Mouse (Mus musculus) lung, embryonic 16.5 days (tissue): ENCODE data around the gene Krt6b. TPM values are rescaled to one million over a fixed set of nuclear protein-coding genes. Genes with fewer than 3 reads are reported as not detected.
"Not testable (repeated sequence)": the region's sequence is repeated elsewhere in the genome, so short reads cannot be mapped to it uniquely, and the experiment has no call there.

Source experiments
- ATAC-seq: fragments of 200-750 bp; cut with Nextera tagmentation; 2 replicates; pipeline ENCODE4 v1.8.0; 2017; ENCODE audit warnings: low read depth, mild to moderate bottlenecking, moderate library complexity
- H3K27ac ChIP-seq: fragments of 300-500 bp; sonication (generic); 2 replicates; pipeline ENCODE4 v1.5.1; 2014; ENCODE audit warnings: mild to moderate bottlenecking, control low read depth, low read length
- H3K27me3 ChIP-seq: fragments of 300-500 bp; sonication (generic); 2 replicates; pipeline ENCODE4 v1.6.1; 2014; ENCODE audit warnings: low read depth, low read length, mixed read lengths; ENCODE audit not compliant: control insufficient read depth, insufficient read depth
- H3K36me3 ChIP-seq: fragments of 300-500 bp; sonication (generic); 2 replicates; pipeline ENCODE4 v1.6.1; 2014; ENCODE audit warnings: low read length; ENCODE audit not compliant: control insufficient read depth, insufficient read depth
- H3K4me1 ChIP-seq: fragments of 300-500 bp; sonication (generic); replicated peaks from 2 replicates; pipeline ENCODE4 v1.6.1; 2014; ENCODE audit warnings: low read length, mixed read lengths; ENCODE audit not compliant: control insufficient read depth, insufficient read depth
- H3K4me2 ChIP-seq: fragments of 300-500 bp; sonication (generic); 2 replicates; pipeline ENCODE4 v1.6.1; 2014; ENCODE audit warnings: low read depth, low read length, control low read depth
- H3K4me3 ChIP-seq: fragments of 300-500 bp; sonication (generic); 2 replicates; pipeline ENCODE4 v1.5.1; 2014; ENCODE audit warnings: mild to moderate bottlenecking, low read length, control low read depth
- H3K9ac ChIP-seq: fragments of 300-500 bp; sonication (generic); 2 replicates; pipeline ENCODE4 v1.6.1; 2014; ENCODE audit warnings: low read length, control low read depth
- H3K9me3 ChIP-seq: fragments of 300-500 bp; sonication (generic); 2 replicates; pipeline ENCODE4 v1.6.1; 2016; ENCODE audit warnings: low read length; ENCODE audit not compliant: control insufficient read depth
- WGBS: fragments of 180-500 bp; shearing (Covaris S2); extraction: QIAGEN DNeasy Blood & Tissue Kit; methylation state at CpG from one replicate; pipeline ENCODE4 v1.1.7; 2014; 5-methylcytosine and 5-hydroxymethylcytosine counted together
- polyA plus RNA-seq: library from polyadenylated mRNA; unstranded; fragments of >200 nt; fragmentation: Nextera tagmentation; extraction: Ambion mirVana; gene quantifications from 2 replicates; pipeline ENCODE4 v1.2.1, GENCODE M21; 2015

Krt6b gene
- polyA plus RNA-seq, 1 experiment from 2014 or later: not detected

DNA sequence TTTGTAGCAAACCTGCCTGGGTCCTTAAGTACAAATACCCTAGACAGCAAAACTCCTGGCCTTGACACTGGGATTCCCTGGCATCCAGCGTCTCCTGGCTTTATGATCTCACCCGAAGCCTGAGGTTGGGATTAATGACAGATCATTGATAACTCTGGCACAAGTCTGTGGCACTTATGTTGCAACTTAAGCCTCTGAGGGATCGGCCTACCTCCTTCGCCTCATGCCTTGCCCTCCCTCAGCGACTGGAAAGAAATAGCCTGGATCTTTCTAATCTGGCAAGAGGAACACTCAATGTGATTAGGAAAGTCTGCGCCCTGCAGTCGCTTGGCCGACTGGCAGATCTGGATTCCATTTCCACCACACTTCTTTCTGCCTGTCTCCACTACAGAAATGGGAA, 19.8 kb upstream of the Krt6b start:
- ATAC-seq: no peak
- Histone ChIP-seq H3K4me2 (no peak overlapping the region), H3K27me3 (no peaks in the 10 kb centered on the region), H3K27ac (no peak overlapping the region), H3K4me1 (no peaks in the 10 kb centered on the region), H3K4me3 (no peak overlapping the region), H3K9me3 (no peaks in the 10 kb centered on the region), H3K9ac (no peak overlapping the region), H3K36me3 (no peaks in the 10 kb centered on the region)
- WGBS: 75% methylated on average over 8 of the region's 8 CpGs

DNA sequence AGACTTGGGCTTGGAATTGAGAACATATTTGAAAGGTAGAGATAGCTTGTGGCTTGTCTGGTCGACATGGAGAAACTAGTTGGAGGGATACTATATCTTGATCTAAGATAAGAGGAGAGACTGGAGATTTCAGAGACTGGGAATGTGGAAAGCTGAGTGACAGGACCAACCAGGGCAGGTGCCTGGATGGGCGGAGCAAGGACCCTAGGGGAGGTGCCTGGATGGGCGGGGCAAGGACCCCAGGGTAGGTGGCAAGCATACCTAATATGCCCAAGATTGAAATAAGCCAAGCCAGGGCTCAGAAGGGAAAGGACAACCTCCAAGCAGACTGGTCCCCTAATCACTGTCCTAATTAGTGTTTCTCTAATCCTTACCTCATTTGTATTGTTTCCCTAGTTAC, 19.1 kb upstream of the Krt6b start:
- Histone ChIP-seq H3K36me3 (no peaks in the 10 kb centered on the region), H3K4me1 (no peaks in the 10 kb centered on the region), H3K27ac (no peak overlapping the region), H3K27me3 (no peaks in the 10 kb centered on the region), H3K4me2 (no peak overlapping the region), H3K9me3 (no peaks in the 10 kb centered on the region), H3K9ac (no peak overlapping the region), H3K4me3 (no peak overlapping the region)
- 33% methylated on average over 3 of the region's 3 CpGs for WGBS
- no peak for ATAC-seq

DNA sequence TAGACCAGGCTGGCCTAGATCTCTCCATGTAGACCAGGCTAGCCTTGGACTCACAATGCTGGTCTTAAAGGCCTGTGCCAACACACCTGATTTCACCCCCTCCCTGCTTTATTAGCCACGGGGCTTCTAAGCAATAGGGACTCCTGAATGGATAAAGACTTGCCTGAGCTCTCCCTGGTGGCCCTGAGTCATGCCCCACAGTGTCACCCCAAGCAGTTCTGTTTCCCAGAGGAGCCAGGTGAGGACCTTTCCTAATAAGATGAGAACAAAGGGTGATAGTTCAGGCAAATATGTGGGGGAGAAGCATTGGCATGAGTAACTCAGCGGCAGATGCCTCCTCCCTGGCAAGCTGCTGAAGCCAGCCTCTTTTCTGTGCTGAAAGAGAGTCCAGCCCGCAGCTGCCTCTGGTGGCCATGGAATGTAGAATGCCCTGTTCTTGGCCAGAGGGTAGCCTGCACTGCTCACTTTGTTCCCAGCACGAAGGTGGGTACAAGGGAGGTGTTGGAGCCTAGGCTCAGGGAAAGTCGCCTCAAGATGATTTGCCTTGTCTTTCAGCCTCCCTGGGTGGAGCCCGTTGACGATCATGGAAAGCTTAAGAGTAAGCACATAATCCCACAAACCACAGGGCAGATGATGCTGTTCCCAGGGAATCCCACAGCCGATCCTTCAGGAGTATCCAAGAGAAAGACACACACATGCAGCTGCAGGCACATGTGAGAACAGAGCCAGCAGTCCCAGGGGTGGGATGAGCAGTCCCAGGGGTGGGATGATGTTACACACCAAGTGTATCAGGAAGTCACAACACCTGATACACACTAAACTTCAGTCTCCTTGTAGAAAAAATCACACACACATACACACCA, 17.5 kb upstream of the Krt6b start:
- no peaks in the 10 kb centered on the region for H3K9me3 ChIP-seq
- no peaks in the 10 kb centered on the region for H3K4me1 ChIP-seq
- no peak for ATAC-seq
- H3K27ac ChIP-seq: no peak overlapping the region
- no peaks in the 10 kb centered on the region for H3K36me3 ChIP-seq
- no peak overlapping the region for H3K4me2 ChIP-seq
- no peak overlapping the region for H3K9ac ChIP-seq
- no peak overlapping the region for H3K4me3 ChIP-seq
- 64% methylated on average over 8 of the region's 8 CpGs for WGBS
- H3K27me3 ChIP-seq: no peaks in the 10 kb centered on the region

DNA sequence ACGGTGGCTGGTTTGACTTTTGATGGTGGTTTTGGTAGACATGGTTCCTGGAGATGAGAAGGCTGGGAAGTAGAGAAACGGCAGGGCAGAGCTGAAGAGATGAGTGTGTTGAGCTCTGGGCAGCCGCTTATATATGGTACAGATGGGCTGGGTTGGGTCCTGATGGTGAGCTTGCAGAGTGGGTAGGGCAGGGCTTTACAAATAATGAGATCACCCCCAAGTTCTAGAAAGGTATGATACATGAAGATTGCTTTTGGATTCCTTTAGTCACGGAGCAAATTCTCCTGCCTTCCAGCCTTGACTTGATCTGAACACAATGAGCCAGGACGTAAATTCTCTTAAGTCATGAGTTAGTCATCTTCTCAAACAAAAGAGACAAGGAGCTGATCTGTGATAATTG, 14.1 kb upstream of the Krt6b start, which contains the start of gene Krt6a:
Krt6a (minus strand) TSS at position 101 of the 400 bp plus-strand sequence.
- 71% methylated on average over 5 of the region's 5 CpGs for WGBS
- Histone ChIP-seq H3K4me3 (no peak within 1 kb of the TSS), H3K27ac (no peak within 1 kb of the TSS), H3K4me2 (no peak within 1 kb of the TSS), H3K9me3 (no peaks in the 10 kb centered on the region), H3K4me1 (no peaks in the 10 kb centered on the region), H3K36me3 (no peaks in the 10 kb centered on the region), H3K27me3 (no peaks in the 10 kb centered on the region), H3K9ac (no peak within 1 kb of the TSS)
- no peak for ATAC-seq

DNA sequence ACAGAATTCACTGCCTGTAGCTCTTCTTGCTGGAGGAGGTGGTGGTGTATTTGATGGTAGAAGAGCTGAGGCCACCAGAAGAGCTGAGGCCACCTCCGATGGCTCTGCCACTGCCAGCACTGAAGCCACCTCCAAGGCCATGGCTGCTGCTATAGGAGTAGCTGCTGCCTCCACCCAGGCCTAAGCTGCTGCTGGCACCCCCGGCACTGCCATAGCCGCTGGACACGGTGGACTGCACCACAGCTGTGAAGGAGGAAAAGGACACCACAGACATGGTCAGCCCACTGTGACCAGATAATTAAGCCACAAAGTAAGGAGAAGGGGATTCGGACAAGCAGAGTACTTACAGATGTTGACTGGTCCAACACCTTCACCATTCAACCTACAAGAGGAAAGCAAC, 10.4 kb upstream of the Krt6b start:
- H3K9me3 ChIP-seq, H3K4me1 ChIP-seq, H3K4me2 ChIP-seq, H3K36me3 ChIP-seq, H3K4me3 ChIP-seq, H3K27ac ChIP-seq, ATAC-seq, H3K9ac ChIP-seq, H3K27me3 ChIP-seq: not testable (repeated sequence)
- 85% methylated on average over 5 of the region's 5 CpGs for WGBS

DNA sequence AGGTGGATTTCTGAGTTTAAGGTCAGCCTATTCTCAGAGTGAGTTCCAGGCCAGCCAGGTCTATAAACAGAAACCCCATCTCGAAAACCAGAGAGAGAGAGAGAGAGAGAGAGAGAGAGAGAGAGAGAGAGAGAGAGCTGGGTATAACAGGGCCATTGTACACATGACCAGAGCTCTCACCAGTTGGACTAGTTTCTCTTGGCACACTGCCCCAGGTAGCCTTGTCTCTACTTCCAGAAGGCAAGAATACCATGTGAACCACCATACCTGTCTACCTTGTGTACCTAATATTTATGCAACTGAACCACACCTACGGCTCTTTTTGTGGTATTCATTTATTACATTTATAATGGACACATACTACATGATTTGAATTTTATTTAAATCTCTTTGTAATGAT, 8.1 kb upstream of the Krt6b start:
- no peak overlapping the region for H3K4me2 ChIP-seq
- H3K9me3 ChIP-seq: no peaks in the 10 kb centered on the region
- ATAC-seq: no peak
- WGBS: 55% methylated on average over 2 of the region's 2 CpGs
- H3K36me3 ChIP-seq: no peaks in the 10 kb centered on the region
- H3K27me3 ChIP-seq: no peaks in the 10 kb centered on the region
- no peak overlapping the region for H3K4me3 ChIP-seq
- no peak overlapping the region for H3K27ac ChIP-seq
- H3K9ac ChIP-seq: no peak overlapping the region
- H3K4me1 ChIP-seq: no peaks in the 10 kb centered on the region

DNA sequence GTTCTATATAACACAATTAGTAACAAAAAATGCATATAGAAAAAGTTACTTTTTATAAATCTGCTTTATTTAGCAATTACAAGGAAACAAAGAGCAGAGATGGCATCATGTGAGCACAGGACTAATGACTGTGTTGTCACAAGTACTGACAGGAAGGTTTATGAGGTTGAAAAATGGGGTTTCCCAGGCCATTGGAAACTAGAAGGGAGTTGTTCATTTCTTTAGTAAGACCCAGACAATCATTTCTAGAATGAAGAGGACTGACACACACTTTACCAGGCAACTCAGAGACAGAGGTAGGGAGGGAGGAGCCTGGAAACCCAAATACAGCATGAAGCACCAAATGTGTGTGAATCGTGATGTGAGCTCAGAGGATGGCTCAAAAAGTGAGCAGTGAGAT, 4.1 kb downstream of the Krt6b start:
- WGBS: 77% methylated on average over 1 of the region's 1 CpGs

DNA sequence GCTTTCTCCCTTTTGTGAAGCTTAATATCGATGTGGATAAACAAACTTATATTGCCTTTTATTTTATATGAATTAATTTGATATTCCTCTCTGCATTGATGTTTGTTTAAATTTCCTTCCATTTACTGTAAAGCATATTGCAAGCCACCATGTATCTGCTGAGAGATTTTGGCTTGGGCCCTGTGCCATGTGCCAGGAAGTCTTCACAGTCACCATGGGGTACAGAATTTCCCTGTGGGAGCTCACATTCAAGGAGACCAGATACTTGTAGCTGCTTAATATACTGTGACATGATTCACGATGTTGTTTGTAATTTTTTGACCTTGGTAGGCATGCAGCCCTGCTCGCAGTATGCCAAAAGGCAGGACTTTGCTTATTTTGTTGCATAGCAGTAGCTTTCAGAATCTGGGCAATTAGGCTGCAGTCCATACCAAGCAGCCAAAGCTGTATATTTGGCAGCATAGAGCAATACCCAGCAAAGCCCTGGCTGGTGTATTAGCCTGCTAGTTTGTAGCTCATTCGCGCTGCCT, 27.3 kb downstream of the Krt6b start:
- Histone ChIP-seq H3K27me3 (no peaks in the 10 kb centered on the region), H3K4me1 (no peaks in the 10 kb centered on the region), H3K9ac (no peak overlapping the region), H3K4me2 (no peak overlapping the region), H3K27ac (no peak overlapping the region), H3K36me3 (no peaks in the 10 kb centered on the region), H3K4me3 (no peak overlapping the region), H3K9me3 (no peaks in the 10 kb centered on the region)
- no peak for ATAC-seq
- WGBS: 80% methylated on average over 5 of the region's 5 CpGs

More for the DNA sequence above, 4.1 kb downstream of the Krt6b start:
- no peaks in the 10 kb centered on the region for H3K27me3 ChIP-seq
- no peaks in the 10 kb centered on the region for H3K4me1 ChIP-seq
- no peak overlapping the region for H3K9ac ChIP-seq
- H3K9me3 ChIP-seq: no peaks in the 10 kb centered on the region
- no peak overlapping the region for H3K27ac ChIP-seq
- H3K4me3 ChIP-seq: no peak overlapping the region
- H3K4me2 ChIP-seq: no peak overlapping the region
- ATAC-seq: no peak
- no peaks in the 10 kb centered on the region for H3K36me3 ChIP-seq

DNA sequence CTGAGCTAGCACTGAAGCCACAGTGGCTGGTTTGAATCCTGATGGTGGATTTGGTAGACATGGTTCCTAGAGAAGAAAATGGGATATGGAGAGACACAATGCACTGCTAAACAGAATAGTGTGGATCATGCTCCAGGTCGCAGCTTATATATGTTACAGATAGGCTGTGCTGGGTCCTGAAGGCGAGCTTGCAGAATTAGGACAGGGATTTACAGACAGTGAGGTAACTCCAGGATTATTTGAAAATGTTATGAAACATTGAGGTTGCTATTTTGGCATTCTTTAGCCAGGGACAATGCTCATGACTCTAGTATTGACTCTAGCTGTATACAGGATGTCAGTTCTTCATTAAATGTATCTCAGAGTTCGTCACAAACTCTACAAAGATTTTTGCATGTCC, 32.8 kb downstream of the Krt6b start, which contains the start of gene Gm5478:
Gm5478 (minus strand) TSS at position 101 of the 400 bp plus-strand sequence.
- WGBS: 70% methylated on average over 3 of the region's 3 CpGs
- Histone ChIP-seq H3K36me3 (no peaks in the 10 kb centered on the region), H3K27me3 (no peaks in the 10 kb centered on the region), H3K4me3 (no peak within 1 kb of the TSS), H3K27ac (no peak within 1 kb of the TSS), H3K4me1 (no peaks in the 10 kb centered on the region), H3K9ac (no peak within 1 kb of the TSS), H3K4me2 (no peak within 1 kb of the TSS), H3K9me3 (no peaks in the 10 kb centered on the region)
- ATAC-seq: no peak
